Mouse (Mus musculus): Measurements from ENCODE around the gene Bahcc1. TPM values are rescaled to one million over a fixed set of nuclear protein-coding genes. Genes with fewer than 3 reads are reported as not detected.

Gene Bahcc1
- polyA plus RNA-seq, 2 experiments: 14.0 to 22.9 TPM

DNA sequence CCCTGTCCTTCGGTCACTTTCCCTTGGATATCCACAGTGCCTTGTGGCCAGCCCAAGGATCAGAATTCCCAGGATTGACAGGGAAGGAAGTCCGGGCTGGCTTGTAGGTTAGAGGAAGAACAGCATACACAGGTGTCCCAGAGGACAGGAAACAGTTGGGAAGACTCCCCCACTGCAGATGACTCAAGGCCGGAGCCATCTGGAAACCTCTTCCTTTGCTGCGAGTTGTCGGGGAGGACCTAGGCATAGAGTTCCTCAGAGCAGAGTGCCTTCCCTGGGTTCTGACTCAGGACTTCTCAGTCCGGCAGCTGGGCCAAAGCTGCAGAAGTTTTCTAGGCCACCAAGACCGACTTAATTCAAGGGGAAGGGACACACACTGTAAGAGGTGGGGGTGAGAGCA lies 33.0 kb upstream of the Bahcc1 start:
- DNase-seq (ENCODE audit: low spot score): no peak
- no peak for TF ChIP-seq POLR2A (IDR thresholded peaks at IDR 0.05; ENCODE audit: borderline replicate concordance, extremely low read depth, insufficient read depth, insufficient read length)
- H3K27ac ChIP-seq (replicated peaks; ENCODE audit: low read depth, low read length): no peak overlapping the region
- H3K9me3 ChIP-seq (ENCODE audit: control insufficient read depth, low read length): no peaks in the 10 kb centered on the region
- H3K4me3 ChIP-seq (replicated peaks; ENCODE audit: low read length): no peak overlapping the region
- no peak overlapping the region for H3K4me2 ChIP-seq (replicated peaks; ENCODE audit: low read depth, low read length, severe bottlenecking)
- no peak overlapping the region for H3K9ac ChIP-seq (ENCODE audit: low read depth, low read length, severe bottlenecking)
- no peaks in the 10 kb centered on the region for H3K36me3 ChIP-seq (ENCODE audit: control insufficient read depth, insufficient read depth, low read length)
- WGBS: 71% methylated on average over 7 of the region's 7 CpGs
- no peak for ATAC-seq (ENCODE audit: low FRiP score, low read depth)
- H3K4me1 ChIP-seq (ENCODE audit: control insufficient read depth, insufficient read depth, low read length): peaks cover 6% of the 10 kb centered on the region; the same call in 1 of the 2 replicates
- no peaks in the 10 kb centered on the region for H3K27me3 ChIP-seq (ENCODE audit: control insufficient read depth, insufficient read depth, low read length)

DNA sequence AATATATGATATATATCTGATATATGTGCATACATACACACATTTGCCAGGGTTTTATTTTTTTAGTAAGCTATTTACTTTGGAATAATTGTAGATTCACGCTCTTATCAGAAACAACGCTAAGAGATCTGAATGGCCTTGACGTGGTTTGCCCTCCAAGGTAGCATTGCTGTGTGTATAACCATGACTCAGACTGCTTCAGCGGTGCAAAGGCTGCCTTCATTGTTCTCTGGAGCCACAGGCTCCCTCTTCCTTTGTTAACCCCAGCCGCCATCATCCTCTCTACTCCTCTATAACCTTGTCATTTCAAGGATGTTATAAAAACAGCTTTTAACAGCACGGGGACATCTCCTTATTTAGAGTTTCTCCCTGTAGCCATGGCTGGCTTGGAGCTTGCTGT lies 32.1 kb upstream of the Bahcc1 start:
- H3K9ac ChIP-seq (ENCODE audit: low read depth, low read length, severe bottlenecking): no peak overlapping the region
- whole genome bisulfite sequencing: 89% methylated on average over 6 of the region's 6 CpGs
- no peaks in the 10 kb centered on the region for H3K27me3 ChIP-seq (ENCODE audit: control insufficient read depth, insufficient read depth, low read length)
- no peak overlapping the region for H3K27ac ChIP-seq (replicated peaks; ENCODE audit: low read depth, low read length)
- H3K4me2 ChIP-seq (replicated peaks; ENCODE audit: low read depth, low read length, severe bottlenecking): no peak overlapping the region
- DNase-seq (ENCODE audit: low spot score): no peak
- H3K9me3 ChIP-seq (ENCODE audit: control insufficient read depth, low read length): no peaks in the 10 kb centered on the region
- peaks cover 6% of the 10 kb centered on the region; the same call in 1 of the 2 replicates for H3K4me1 ChIP-seq (ENCODE audit: control insufficient read depth, insufficient read depth, low read length)
- H3K36me3 ChIP-seq (ENCODE audit: control insufficient read depth, insufficient read depth, low read length): no peaks in the 10 kb centered on the region
- no peak overlapping the region for H3K4me3 ChIP-seq (replicated peaks; ENCODE audit: low read length)
- ATAC-seq (ENCODE audit: low FRiP score, low read depth): no peak
- no peak for TF ChIP-seq POLR2A (IDR thresholded peaks at IDR 0.05; ENCODE audit: borderline replicate concordance, extremely low read depth, insufficient read depth, insufficient read length)

- Histone ChIP-seq H3K27me3 (ENCODE audit: control insufficient read depth, insufficient read depth, low read length) (no peaks in the 10 kb centered on the region), H3K4me2 (replicated peaks; ENCODE audit: low read depth, low read length, severe bottlenecking) (no peak overlapping the region), H3K36me3 (ENCODE audit: control insufficient read depth, insufficient read depth, low read length) (no peaks in the 10 kb centered on the region), H3K9ac (ENCODE audit: low read depth, low read length, severe bottlenecking) (no peak overlapping the region), H3K4me1 (ENCODE audit: control insufficient read depth, insufficient read depth, low read length) (0 out of 2 replicates have a peak, but pooled peaks cover 1% of the 10 kb centered on the region), H3K4me3 (replicated peaks; ENCODE audit: low read length) (no peak overlapping the region), H3K27ac (replicated peaks; ENCODE audit: low read depth, low read length) (no peak overlapping the region), H3K9me3 (ENCODE audit: control insufficient read depth, low read length) (no peaks in the 10 kb centered on the region)
- DNase-seq (ENCODE audit: low spot score) (no peak), ATAC-seq (ENCODE audit: low FRiP score, low read depth) (no peak)
- no peak for TF ChIP-seq POLR2A (IDR thresholded peaks at IDR 0.05; ENCODE audit: borderline replicate concordance, extremely low read depth, insufficient read depth, insufficient read length)
- WGBS: 89% methylated on average over 5 of the region's 5 CpGs
Measured at GRCm38 (mm10) chr11:120204200-120204599, 28.5 kb upstream of the Bahcc1 start.

GRCm38 (mm10) chr11:120206069-120206668 lies 26.6 kb upstream of the Bahcc1 start:
- Histone ChIP-seq H3K27me3 (ENCODE audit: control insufficient read depth, insufficient read depth, low read length) (no peaks in the 10 kb centered on the region), H3K9ac (ENCODE audit: low read depth, low read length, severe bottlenecking) (no peak overlapping the region), H3K4me1 (ENCODE audit: control insufficient read depth, insufficient read depth, low read length) (no peaks in the 10 kb centered on the region), H3K4me2 (replicated peaks; ENCODE audit: low read depth, low read length, severe bottlenecking) (no peak overlapping the region), H3K9me3 (ENCODE audit: control insufficient read depth, low read length) (no peaks in the 10 kb centered on the region), H3K27ac (replicated peaks; ENCODE audit: low read depth, low read length) (no peak overlapping the region), H3K36me3 (ENCODE audit: control insufficient read depth, insufficient read depth, low read length) (no peaks in the 10 kb centered on the region), H3K4me3 (replicated peaks; ENCODE audit: low read length) (no peak overlapping the region)
- ATAC-seq (ENCODE audit: low FRiP score, low read depth) (no peak), DNase-seq (ENCODE audit: low spot score) (no peak)
- WGBS: 77% methylated on average over 9 of the region's 9 CpGs
- no peak for TF ChIP-seq POLR2A (IDR thresholded peaks at IDR 0.05; ENCODE audit: borderline replicate concordance, extremely low read depth, insufficient read depth, insufficient read length)

- 0 out of 2 replicates have a peak, but pooled peaks have one; percentile 41 for ATAC-seq (ENCODE audit: low FRiP score, low read depth)
- no peaks in the 10 kb centered on the region for H3K36me3 ChIP-seq (ENCODE audit: control insufficient read depth, insufficient read depth, low read length)
- DNase-seq (ENCODE audit: low spot score): no peak
- no peak overlapping the region for H3K27ac ChIP-seq (replicated peaks; ENCODE audit: low read depth, low read length)
- no peak overlapping the region for H3K9ac ChIP-seq (ENCODE audit: low read depth, low read length, severe bottlenecking)
- H3K4me1 ChIP-seq (ENCODE audit: control insufficient read depth, insufficient read depth, low read length): no peaks in the 10 kb centered on the region
- TF ChIP-seq POLR2A (IDR thresholded peaks at IDR 0.05; ENCODE audit: borderline replicate concordance, extremely low read depth, insufficient read depth, insufficient read length): no peak
- H3K27me3 ChIP-seq (ENCODE audit: control insufficient read depth, insufficient read depth, low read length): no peaks in the 10 kb centered on the region
- no peak overlapping the region for H3K4me3 ChIP-seq (replicated peaks; ENCODE audit: low read length)
- H3K4me2 ChIP-seq (replicated peaks; ENCODE audit: low read depth, low read length, severe bottlenecking): no peak overlapping the region
- 42% methylated on average over 5 of the region's 5 CpGs for WGBS
- no peaks in the 10 kb centered on the region for H3K9me3 ChIP-seq (ENCODE audit: control insufficient read depth, low read length)
Measured at GRCm38 (mm10) chr11:120206669-120207090, 26.1 kb upstream of the Bahcc1 start.
